Mouse (Mus musculus) lung, adult 2 months (tissue): ENCODE data around the gene Ift43.

Experiments
- CTCF ChIP-seq: fragments of 200-500 bp; IDR thresholded peaks from 2 replicates; pipeline ENCODE4 v1.5.1; 2011; ENCODE audit warnings: mild to moderate bottlenecking, low read length, control low read depth; ENCODE audit not compliant: insufficient read depth
- POLR2A ChIP-seq: fragments of 200-500 bp; IDR thresholded peaks from 2 replicates; pipeline ENCODE4 v1.6.1; 2011; ENCODE audit warnings: low read depth, mild to moderate bottlenecking, control low read depth, low read length, borderline replicate concordance; ENCODE audit errors: extremely low read depth

DNA sequence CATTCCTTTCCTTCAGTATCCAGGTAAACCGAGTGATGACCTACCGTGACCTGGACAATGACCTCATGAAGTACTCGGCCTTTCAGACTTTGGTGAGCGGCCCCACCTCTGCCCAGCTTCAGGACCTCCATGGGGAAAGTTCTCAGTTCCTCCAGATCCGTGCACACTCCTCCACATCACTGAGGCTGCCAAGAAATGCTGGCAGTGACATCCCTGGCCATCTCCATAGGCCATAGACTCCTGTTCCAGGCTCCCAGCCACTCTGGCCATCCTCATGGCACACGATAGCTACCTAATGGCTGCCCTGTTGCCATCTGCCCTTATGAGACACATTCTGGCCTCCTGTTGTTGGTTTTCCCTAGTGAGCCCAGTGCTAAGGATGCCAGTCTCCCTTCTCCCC is 79.1 kb downstream of the Ift43 start:
- TF ChIP-seq POLR2A (no peak), CTCF (no peak)
